Mouse (Mus musculus) lung, adult 2 months (tissue): Measurements from ENCODE around the gene Shank2.

Experiments
- CTCF ChIP-seq: fragments of 200-500 bp; IDR thresholded peaks from 2 replicates; pipeline ENCODE4 v1.5.1; 2011; ENCODE audit warnings: mild to moderate bottlenecking, low read length, control low read depth; ENCODE audit not compliant: insufficient read depth
- POLR2A ChIP-seq: fragments of 200-500 bp; IDR thresholded peaks from 2 replicates; pipeline ENCODE4 v1.6.1; 2011; ENCODE audit warnings: low read depth, mild to moderate bottlenecking, control low read depth, low read length, borderline replicate concordance; ENCODE audit errors: extremely low read depth

GRCm38 (mm10) chr7:144072856-144073255, 71.1 kb downstream of the Shank2 start:
- TF ChIP-seq POLR2A: no peak
- no peak for TF ChIP-seq CTCF
